Mouse (Mus musculus) CH12.LX (cell line): ENCODE measurements at regions not wholly inside any gene's neighbourhood (a gene's known extent, or its start where the extent isn't known, plus 50 kb on each side); places are given as distances from the start of the nearest gene placed in this dataset.

Source experiments
- DNase-seq: peaks from one replicate; pipeline ENCODE4 v3.0.0-alpha.2; 2013; ENCODE audit errors: extremely low read depth
- H3K27ac ChIP-seq: 2 replicates; pipeline ENCODE4 v1.5.1; 2012; ENCODE audit warnings: low read depth, mild to moderate bottlenecking, control low read depth, moderate library complexity; ENCODE audit not compliant: insufficient read depth
- H3K27me3 ChIP-seq: replicated peaks from 2 replicates; pipeline ENCODE3; 2012; ENCODE audit warnings: inconsistent platforms
- H3K36me3 ChIP-seq, 2 experiments: replicated peaks in 1 of 2; 2 replicates each; pipeline versions ENCODE3 to v1.6.1; 2012; ENCODE audit warnings: inconsistent platforms in 1 of 2, low read length in 1 of 2, mild to moderate bottlenecking in 1 of 2, mixed read lengths in 1 of 2, moderate library complexity in 1 of 2; ENCODE audit not compliant: control insufficient read depth in 1 of 2, insufficient read depth in 1 of 2
- H3K4me1 ChIP-seq, 2 experiments: 2 replicates each; pipeline ENCODE4 v1.6.1; 2012; ENCODE audit warnings: inconsistent platforms in 1 of 2, moderate library complexity in 1 of 2; ENCODE audit not compliant: insufficient read depth in 2 of 2, control insufficient read depth in 1 of 2
- H3K4me2 ChIP-seq: 2 replicates; pipeline ENCODE4 v1.6.1; 2012; ENCODE audit warnings: low read depth, mild to moderate bottlenecking, control low read depth; ENCODE audit not compliant: poor library complexity, insufficient read depth, severe bottlenecking
- H3K4me3 ChIP-seq, 3 experiments: fragments of 150-350 bp in 1 of 3; sonication (generic) in 1 of 3; replicated peaks in 1 of 3; 2 replicates each; pipeline versions ENCODE3 to v1.5.1; 2011 to 2012; ENCODE audit warnings: low read depth in 2 of 3, low read length in 2 of 3, mild to moderate bottlenecking in 2 of 3, moderate library complexity in 2 of 3, control low read depth in 1 of 3, improper control_type of control experiment in 1 of 3, inconsistent platforms in 1 of 3, mixed read lengths in 1 of 3; ENCODE audit not compliant: poor library complexity in 1 of 3
- H3K79me2 ChIP-seq: replicated peaks from 2 replicates; pipeline ENCODE4 v1.6.1; 2012; ENCODE audit warnings: mild to moderate bottlenecking, moderate library complexity; ENCODE audit not compliant: control insufficient read depth, poor library complexity, insufficient read depth, severe bottlenecking; ENCODE audit errors: extremely low read depth
- H3K9ac ChIP-seq: 2 replicates; pipeline ENCODE4 v1.6.1; 2012; ENCODE audit warnings: low read depth, mild to moderate bottlenecking, control low read depth, moderate library complexity; ENCODE audit not compliant: insufficient read depth
- H3K9me3 ChIP-seq: replicated peaks from 2 replicates; pipeline ENCODE3; 2012; ENCODE audit warnings: low read length, inconsistent platforms, mixed read lengths
- CHD1 ChIP-seq: IDR thresholded peaks from 2 replicates; pipeline ENCODE4 v1.6.1; 2012; ENCODE audit warnings: low read depth, low read length, improper control_type of control experiment, inconsistent platforms
- E2F4 ChIP-seq: IDR thresholded peaks from 2 replicates; pipeline ENCODE4 v1.6.1; 2011; ENCODE audit warnings: low read depth, low read length, improper control_type of control experiment; ENCODE audit not compliant: insufficient replicate concordance
- ELF1 ChIP-seq: IDR thresholded peaks from 2 replicates; pipeline ENCODE4 v1.6.1; 2014; ENCODE audit warnings: low read depth, mild to moderate bottlenecking, inconsistent platforms, low read length, improper control_type of control experiment
- ETS1 ChIP-seq: conservative IDR thresholded peaks from 2 replicates; pipeline ENCODE4 v1.6.1; 2012; ENCODE audit warnings: low read depth, mild to moderate bottlenecking, inconsistent platforms, low read length, improper control_type of control experiment, moderate library complexity
- HCFC1 ChIP-seq: IDR thresholded peaks from 2 replicates; pipeline ENCODE4 v1.6.1; 2012; ENCODE audit warnings: low read depth, mild to moderate bottlenecking, inconsistent platforms, low read length, improper control_type of control experiment
- IRF4 ChIP-seq: IDR thresholded peaks from 2 replicates; pipeline ENCODE4 v1.6.1; 2014; ENCODE audit warnings: low read depth, mild to moderate bottlenecking, inconsistent platforms, low read length, improper control_type of control experiment
- KAT2A ChIP-seq: IDR thresholded peaks from 2 replicates; pipeline ENCODE4 v1.6.1; 2012; ENCODE audit warnings: low read length, improper control_type of control experiment, inconsistent platforms; ENCODE audit not compliant: insufficient replicate concordance
- MAFK ChIP-seq: IDR thresholded peaks from 2 replicates; pipeline ENCODE4 v1.6.1; 2011; ENCODE audit warnings: low read length, improper control_type of control experiment; ENCODE audit not compliant: insufficient replicate concordance
- MAZ ChIP-seq: IDR thresholded peaks from 2 replicates; pipeline ENCODE4 v1.6.1; 2012; ENCODE audit warnings: low read depth, mild to moderate bottlenecking, inconsistent platforms, low read length, improper control_type of control experiment, moderate library complexity
- MYC ChIP-seq: IDR thresholded peaks from 2 replicates; pipeline ENCODE4 v1.6.1; 2011; ENCODE audit warnings: low read depth, mild to moderate bottlenecking, improper control_type of control experiment, low read length
- NRF1 ChIP-seq: IDR thresholded peaks from 2 replicates; pipeline ENCODE4 v1.6.1; 2014; ENCODE audit warnings: low read depth, mild to moderate bottlenecking, inconsistent platforms, low read length, improper control_type of control experiment, moderate library complexity
- PAX5 ChIP-seq: IDR thresholded peaks from 2 replicates; pipeline ENCODE4 v1.6.1; 2012; ENCODE audit warnings: low read length, inconsistent platforms, mixed read lengths
- RAD21 ChIP-seq: IDR thresholded peaks from 2 replicates; pipeline ENCODE4 v1.6.1; 2011; ENCODE audit warnings: low read depth, mild to moderate bottlenecking, low read length, improper control_type of control experiment, moderate library complexity
- SMC3 ChIP-seq: IDR thresholded peaks from 2 replicates; pipeline ENCODE4 v1.6.1; 2011; ENCODE audit warnings: low read depth, low read length, improper control_type of control experiment
- TBP ChIP-seq: conservative IDR thresholded peaks from 2 replicates; pipeline ENCODE4 v1.6.1; 2011; ENCODE audit warnings: low read depth, low read length, improper control_type of control experiment
- TCF12 ChIP-seq: IDR thresholded peaks from 2 replicates; pipeline ENCODE4 v1.6.1; 2014; ENCODE audit warnings: low read depth, mild to moderate bottlenecking, inconsistent platforms, low read length, improper control_type of control experiment
- UBTF ChIP-seq: IDR thresholded peaks from 2 replicates; pipeline ENCODE4 v1.6.1; 2012; ENCODE audit warnings: low read depth, mild to moderate bottlenecking, inconsistent platforms, low read length, improper control_type of control experiment, moderate library complexity
- USF1 ChIP-seq: IDR thresholded peaks from 2 replicates; pipeline ENCODE4 v1.6.1; 2014; ENCODE audit warnings: low read depth, mild to moderate bottlenecking, inconsistent platforms, low read length, improper control_type of control experiment
- USF2 ChIP-seq: conservative IDR thresholded peaks from 2 replicates; pipeline ENCODE4 v1.6.1; 2011; ENCODE audit warnings: low read depth, low read length, improper control_type of control experiment
- ZKSCAN1 ChIP-seq: IDR thresholded peaks from 2 replicates; pipeline ENCODE4 v1.6.1; 2012; ENCODE audit warnings: low read depth, inconsistent platforms, low read length, improper control_type of control experiment, borderline replicate concordance
- ZNF384 ChIP-seq: IDR thresholded peaks from 2 replicates; pipeline ENCODE4 v1.6.1; 2012; ENCODE audit warnings: low read depth, low read length, improper control_type of control experiment, inconsistent platforms
- dilution Hi-C: fragments of 300-500 bp; cut with MboI; formaldehyde crosslinking; loops from 2 replicates; pipeline ENCODE4 v1.14.3; 2020; ENCODE audit warnings: low sequenced_read_pairs; ENCODE audit not compliant: extremely low pct_unique_long_range_greater_than_20kb, extremely low pct_ligation_motif_present
- in situ Hi-C: fragments of 300-500 bp; cut with MboI; formaldehyde crosslinking; loops from 3 replicates; pipeline ENCODE4 v1.14.3; 2019; ENCODE audit warnings: low sequenced_read_pairs, low pct_ligation_motif_present, low pct_unique_long_range_greater_than_20kb, mixed read lengths

- peaks cover 0 to 35% of the 10 kb centered on the region in 2 experiments; a peak in 2 of 4 replicates for H3K4me1 ChIP-seq
- dilution Hi-C loops = no loop called here
- H3K4me3 ChIP-seq = no peak overlapping the region
- H3K9me3 ChIP-seq = no peaks in the 10 kb centered on the region
- H3K27ac ChIP-seq = no peak overlapping the region
- in situ Hi-C loops = loop anchor here (25.0 kb wide), 1 partner anchor 415 kb away; no protein-coding TSS in a partner anchor
- no peak overlapping the region for H3K4me2 ChIP-seq
- H3K79me2 ChIP-seq = no peaks in the 10 kb centered on the region
- DNase-seq = no peak
- no peaks in the 10 kb centered on the region for H3K27me3 ChIP-seq
- no peak overlapping the region for H3K9ac ChIP-seq
- TF ChIP-seq RAD21 = no peak
- H3K36me3 ChIP-seq = no peaks in the 10 kb centered on the region
Observed at GRCm38 (mm10) chr13:41551711-41552349, 53.9 kb upstream of the Tmem170b start.

GRCm38 (mm10) chr13:41554401-41554800, 51.3 kb upstream of the Tmem170b start:
- H3K36me3 ChIP-seq = no peaks in the 10 kb centered on the region
- H3K79me2 ChIP-seq = no peaks in the 10 kb centered on the region
- peaks cover 0 to 26% of the 10 kb centered on the region in 2 experiments; a peak in 2 of 4 replicates for H3K4me1 ChIP-seq
- no peak overlapping the region for H3K9ac ChIP-seq
- in situ Hi-C loops (loop anchor here (25.0 kb wide), 1 partner anchor 417 kb away; no protein-coding TSS in a partner anchor), dilution Hi-C loops (no loop called here)
- no peak overlapping the region for H3K4me3 ChIP-seq
- no peak overlapping the region for H3K27ac ChIP-seq
- H3K9me3 ChIP-seq = no peaks in the 10 kb centered on the region
- TF ChIP-seq IRF4 = no peak
- no peak for TF ChIP-seq HCFC1
- TF ChIP-seq KAT2A = no peak
- TF ChIP-seq USF2 = no peak
- no peak for TF ChIP-seq MAFK
- no peak for TF ChIP-seq MAZ
- no peak for TF ChIP-seq NRF1
- TF ChIP-seq USF1 = no peak
- no peak for TF ChIP-seq TBP
- no peak for TF ChIP-seq CHD1
- TF ChIP-seq ZKSCAN1 = no peak
- TF ChIP-seq MYC = no peak
- no peak for TF ChIP-seq ZNF384
- no peak for TF ChIP-seq PAX5
- no peak for TF ChIP-seq UBTF
- no peak for TF ChIP-seq SMC3
- TF ChIP-seq ETS1 = no peak
- TF ChIP-seq TCF12 = no peak
- TF ChIP-seq E2F4 = no peak
- TF ChIP-seq ELF1 = no peak
- H3K4me2 ChIP-seq = no peak overlapping the region
- H3K27me3 ChIP-seq = no peaks in the 10 kb centered on the region
- no peak for DNase-seq
